Mouse (Mus musculus): Measurements from ENCODE around the gene DXBay18.
"Not testable (repeated sequence)": the region's sequence is repeated elsewhere in the genome, so short reads cannot be mapped to it uniquely, and the experiment has no call there.

Gene DXBay18

DNA sequence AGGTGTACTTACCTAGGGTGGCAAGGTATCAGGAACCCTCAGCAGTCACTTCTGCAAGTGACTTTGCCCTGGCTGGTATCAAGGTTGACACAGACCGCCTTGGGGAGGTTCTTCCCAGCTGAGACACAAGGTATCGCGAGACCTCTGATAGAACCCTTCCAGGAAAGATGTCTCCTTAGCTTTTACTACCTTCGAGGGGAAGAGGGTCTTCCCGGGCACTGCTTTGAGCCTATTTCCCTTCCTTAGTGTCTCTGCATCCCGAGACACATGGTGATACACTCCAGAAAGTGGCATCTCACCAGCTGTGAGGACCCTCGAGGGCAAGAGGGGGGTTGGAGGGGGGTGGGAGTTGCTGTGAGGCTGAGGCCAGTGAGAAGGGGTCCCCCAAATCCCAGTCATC is at the start of gene DXBay18:
Gene DXBay18 (minus strand): TSS at position 101 of the 400 bp plus-strand sequence.
- DNase-seq (ENCODE audit: extremely low spot score, low read depth, low spot score) = not testable (repeated sequence)

DNA sequence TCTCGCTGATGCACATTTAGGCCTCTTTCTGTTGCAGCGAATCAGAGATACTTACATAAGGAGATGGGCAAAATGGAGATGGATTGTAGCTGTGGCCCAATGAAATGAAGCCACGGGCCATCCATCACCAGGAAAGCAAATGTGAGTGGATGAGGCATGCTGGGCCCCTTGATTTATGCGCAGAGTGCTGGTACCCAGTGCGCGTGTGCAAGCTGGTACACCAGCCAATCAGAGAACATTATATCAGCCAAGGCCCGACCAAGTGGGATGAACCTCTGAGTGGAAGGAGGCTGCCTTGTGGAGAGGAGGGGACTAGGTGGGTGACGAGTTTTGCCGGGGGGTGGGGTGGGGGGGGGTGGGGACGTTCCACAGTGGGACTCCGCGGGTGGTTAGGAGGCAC is 42.7 kb upstream of the DXBay18 start, which contains the start of gene Xlr3b:
Gene Xlr3b (plus strand): TSS at position 274 of the 400 bp plus-strand sequence.
- not testable (repeated sequence) for DNase-seq (ENCODE audit: extremely low spot score, low read depth, low spot score)

DNA sequence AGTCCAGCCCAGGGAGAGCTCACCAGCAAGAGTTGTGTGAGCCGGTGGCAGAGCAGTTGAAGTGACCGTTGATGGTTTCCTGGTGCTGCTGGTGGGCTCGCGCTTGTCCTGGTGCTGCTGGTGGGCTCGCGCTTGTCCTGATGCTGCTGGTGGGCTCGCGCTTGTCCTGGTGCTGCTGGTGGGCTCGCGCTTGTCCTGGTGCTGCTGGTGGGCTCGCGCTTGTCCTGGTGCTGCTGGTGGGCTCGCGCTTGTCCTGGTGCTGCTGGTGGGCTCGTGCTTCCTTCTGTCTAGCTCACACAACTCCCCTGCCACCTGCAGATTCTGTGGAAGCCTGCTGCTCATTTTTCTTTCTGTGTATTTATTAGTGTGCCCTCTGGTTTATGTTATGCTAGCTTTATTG is 27.6 kb upstream of the DXBay18 start, which contains the start of gene Spin2d:
Gene Spin2d (minus strand): TSS at position 101 of the 400 bp plus-strand sequence.
- not testable (repeated sequence) for DNase-seq (ENCODE audit: extremely low spot score, low read depth, low spot score)

DNA sequence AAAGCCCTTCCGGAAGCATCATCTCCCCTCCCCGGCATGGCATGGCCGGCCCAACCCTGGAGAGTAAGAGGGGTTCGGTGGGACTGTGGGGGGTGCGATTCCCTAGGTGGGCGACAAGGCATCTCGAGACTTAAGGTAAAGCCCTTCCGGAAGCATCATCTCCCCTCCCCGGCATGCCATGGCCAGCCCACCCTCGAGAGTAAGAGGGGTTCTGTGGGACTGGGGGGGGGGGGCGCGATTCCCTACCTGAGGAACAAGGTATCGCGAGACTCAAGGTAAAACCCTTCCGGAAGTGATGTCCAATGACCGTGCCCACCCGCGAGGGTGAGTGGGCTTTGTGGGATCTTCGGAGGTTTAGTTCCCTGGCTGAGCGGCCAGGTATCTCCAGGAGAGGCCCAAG is 754 bp downstream of the DXBay18 start, which contains the start of gene Xlr5b:
Gene Xlr5b (plus strand): TSS at position 301 of the 400 bp plus-strand sequence.
- DNase-seq (ENCODE audit: extremely low spot score, low read depth, low spot score) = not testable (repeated sequence)

DNA sequence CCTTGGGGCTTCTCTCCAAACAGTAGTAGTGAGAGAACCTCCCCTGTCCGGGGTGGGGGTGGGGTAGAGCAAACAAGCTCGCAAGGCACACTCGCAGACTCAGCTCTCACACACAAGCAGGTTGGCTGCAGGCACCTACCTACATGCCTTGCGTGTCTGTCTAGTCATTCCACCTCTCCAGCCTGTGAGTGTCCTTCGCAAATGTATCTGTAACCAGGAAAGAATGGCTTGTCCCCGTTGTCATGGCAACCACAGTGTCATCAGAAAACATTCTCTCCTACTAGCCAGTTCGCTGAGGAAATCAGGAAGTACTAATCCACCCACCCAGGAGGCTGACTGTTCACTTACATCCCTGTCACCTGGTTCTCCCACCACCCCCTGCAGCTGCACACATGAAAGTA is 6.0 kb downstream of the DXBay18 start:
- DNase-seq (ENCODE audit: extremely low spot score, low read depth, low spot score) = not testable (repeated sequence)

DNA sequence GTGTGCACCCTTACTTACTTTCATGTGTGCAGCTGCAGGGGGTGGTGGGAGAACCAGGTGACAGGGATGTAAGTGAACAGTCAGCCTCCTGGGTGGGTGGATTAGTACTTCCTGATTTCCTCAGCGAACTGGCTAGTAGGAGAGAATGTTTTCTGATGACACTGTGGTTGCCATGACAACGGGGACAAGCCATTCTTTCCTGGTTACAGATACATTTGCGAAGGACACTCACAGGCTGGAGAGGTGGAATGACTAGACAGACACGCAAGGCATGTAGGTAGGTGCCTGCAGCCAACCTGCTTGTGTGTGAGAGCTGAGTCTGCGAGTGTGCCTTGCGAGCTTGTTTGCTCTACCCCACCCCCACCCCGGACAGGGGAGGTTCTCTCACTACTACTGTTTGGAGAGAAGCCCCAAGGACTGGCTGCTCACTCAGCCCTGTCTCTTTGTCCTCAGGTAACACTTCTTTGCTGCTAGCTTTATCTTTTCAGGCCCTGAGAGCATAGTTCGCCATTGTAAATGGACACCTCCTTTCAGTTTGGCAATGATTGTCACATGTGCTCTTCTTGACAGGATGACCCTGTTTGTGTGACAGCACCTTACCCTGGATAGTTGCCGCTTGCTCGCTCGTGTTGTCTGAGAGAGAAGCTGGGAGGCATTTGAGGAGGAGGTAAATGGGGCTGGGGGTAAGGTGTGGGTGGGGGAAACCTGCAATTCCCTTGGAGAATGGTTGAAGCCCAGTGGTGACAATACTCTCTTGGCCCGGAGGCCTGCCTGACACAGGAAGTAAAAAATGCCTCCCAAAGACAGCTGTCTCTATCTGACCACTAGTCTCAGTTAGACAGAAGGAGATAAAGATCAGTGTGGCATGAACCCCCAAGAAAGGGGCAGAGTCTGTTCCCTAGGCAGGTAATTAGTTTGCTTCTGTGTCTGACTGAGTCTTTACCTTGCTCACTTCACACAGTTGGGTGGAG is 26.1 kb downstream of the DXBay18 start:
- not testable (repeated sequence) for DNase-seq (ENCODE audit: extremely low spot score, low read depth, low spot score)

DNA sequence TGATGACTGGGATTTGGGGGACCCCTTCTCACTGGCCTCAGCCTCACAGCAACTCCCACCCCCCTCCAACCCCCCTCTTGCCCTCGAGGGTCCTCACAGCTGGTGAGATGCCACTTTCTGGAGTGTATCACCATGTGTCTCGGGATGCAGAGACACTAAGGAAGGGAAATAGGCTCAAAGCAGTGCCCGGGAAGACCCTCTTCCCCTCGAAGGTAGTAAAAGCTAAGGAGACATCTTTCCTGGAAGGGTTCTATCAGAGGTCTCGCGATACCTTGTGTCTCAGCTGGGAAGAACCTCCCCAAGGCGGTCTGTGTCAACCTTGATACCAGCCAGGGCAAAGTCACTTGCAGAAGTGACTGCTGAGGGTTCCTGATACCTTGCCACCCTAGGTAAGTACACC is 32.5 kb downstream of the DXBay18 start, which contains the start of gene Gm14685:
Gene Gm14685 (plus strand): TSS at position 301 of the 400 bp plus-strand sequence.
- not testable (repeated sequence) for DNase-seq (ENCODE audit: extremely low spot score, low read depth, low spot score)

DNA sequence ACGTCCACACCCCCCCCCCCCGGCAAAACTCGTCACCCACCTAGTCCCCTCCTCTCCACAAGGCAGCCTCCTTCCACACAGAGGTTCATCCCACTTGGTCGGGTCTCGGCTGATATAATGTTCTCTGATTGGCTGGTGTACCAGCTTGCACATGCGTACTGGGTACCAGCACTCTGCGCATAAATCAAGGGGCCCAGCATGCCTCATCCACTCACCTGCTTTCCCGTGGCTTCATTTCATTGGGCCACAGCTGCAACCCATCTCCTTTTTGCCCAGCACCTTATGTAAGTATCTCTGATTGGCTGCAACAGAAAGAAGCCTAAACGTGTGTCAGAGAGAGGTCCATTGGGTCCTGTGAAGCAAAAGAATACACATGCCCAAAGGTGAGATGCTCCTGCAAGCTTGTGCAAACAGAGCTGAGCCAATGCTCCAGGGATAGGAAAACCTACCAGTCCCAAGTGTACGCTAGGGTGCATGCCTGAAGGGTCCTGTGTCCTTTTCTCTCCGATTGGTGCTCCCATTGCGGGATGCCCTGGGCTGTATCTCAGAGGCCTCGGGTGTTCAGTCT is 52.2 kb downstream of the DXBay18 start, which contains the start of gene Xlr3a:
Gene Xlr3a (minus strand): TSS at position 155 of the 568 bp plus-strand sequence.
- not testable (repeated sequence) for DNase-seq (ENCODE audit: extremely low spot score, low read depth, low spot score)
